Mouse (Mus musculus): ENCODE results near the gene Ap3m1.

DNA sequence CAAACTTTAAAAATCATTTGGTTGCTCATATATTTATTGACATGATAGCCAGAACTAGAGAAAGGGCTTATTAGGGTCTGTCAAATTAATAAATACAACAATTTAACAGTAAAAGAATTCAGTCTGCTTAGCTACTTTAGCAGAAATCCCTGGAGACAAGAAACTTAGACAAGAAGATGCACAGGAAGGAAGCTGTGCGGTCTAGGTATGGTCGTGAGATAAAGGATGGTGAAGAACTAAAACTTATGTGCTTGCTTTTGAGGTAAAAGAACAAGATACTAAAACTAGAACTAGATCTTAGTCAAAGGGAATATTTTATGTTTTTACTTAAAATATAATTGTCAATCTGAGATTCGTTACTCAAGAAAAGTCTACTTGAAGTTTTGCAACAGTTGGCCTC is 17.5 kb downstream of the Ap3m1 start:
- TF ChIP-seq GATA1 (IDR thresholded peaks at IDR 0.05; ENCODE audit: borderline replicate concordance, low read length), result no peak
- no peak for TF ChIP-seq FLI1 (IDR thresholded peaks at IDR 0.05; ENCODE audit: low read length)

Data from megakaryocyte, embryonic 14.5 days (primary cell).